Mouse (Mus musculus): ENCODE measurements around the gene Filip1.

GRCm38 (mm10) chr9:79950666-79951065 is 62.0 kb downstream of the Filip1 start:
- TF ChIP-seq CTCF (conservative IDR thresholded peaks at IDR 0.05; ENCODE audit: insufficient read depth, insufficient read length, low read depth, low read length): no peak
- no peak for TF ChIP-seq POLR2A (IDR thresholded peaks at IDR 0.05; ENCODE audit: low read depth, low read length)

Measured in kidney, adult 2 months (tissue).